Mouse (Mus musculus) thymus, adult 2 months (tissue): ENCODE measurements around the gene Arhgap6.

Experiments
- CTCF ChIP-seq: fragments of 200-500 bp; IDR thresholded peaks from 2 replicates; pipeline ENCODE4 v1.5.1; 2012; ENCODE audit warnings: mild to moderate bottlenecking, control low read depth, low read length, moderate library complexity, borderline replicate concordance; ENCODE audit not compliant: control insufficient read depth, poor library complexity, insufficient read depth; ENCODE audit errors: extremely low read depth
- POLR2A ChIP-seq: fragments of 200-500 bp; IDR thresholded peaks from 2 replicates; pipeline ENCODE4 v1.6.1; 2012; ENCODE audit warnings: mild to moderate bottlenecking, low read length, control low read depth, moderate library complexity; ENCODE audit not compliant: control insufficient read depth, poor library complexity, insufficient read depth; ENCODE audit errors: extremely low read depth

- TF ChIP-seq POLR2A (no peak), CTCF (no peak)
Observed at GRCm38 (mm10) chrX:168920942-168921341, 126.0 kb downstream of the Arhgap6 start.
